Mouse (Mus musculus) bone marrow macrophage, adult 2 months (primary cell): ENCODE measurements at regions not wholly inside any gene's neighbourhood (a gene's known extent, or its start where the extent isn't known, plus 50 kb on each side); places are given as distances from the start of the nearest gene placed in this dataset.
A peak's percentile ranks its signal among the peaks of the same experiment; 100 is the strongest.

Experiments used
- H3K27ac ChIP-seq: 2 replicates; pipeline ENCODE4 v1.5.1; 2012; ENCODE audit warnings: low read depth, low read length; ENCODE audit not compliant: insufficient read depth
- H3K4me1 ChIP-seq: 2 replicates; pipeline ENCODE4 v1.6.1; 2012; ENCODE audit warnings: low read length; ENCODE audit not compliant: control insufficient read depth, insufficient read depth
- H3K4me3 ChIP-seq: 2 replicates; pipeline ENCODE4 v1.5.1; 2012; ENCODE audit warnings: mild to moderate bottlenecking, low read length, moderate library complexity; ENCODE audit not compliant: insufficient read depth
- CTCF ChIP-seq: IDR thresholded peaks from 2 replicates; pipeline ENCODE4 v1.5.1; 2012; ENCODE audit warnings: low read depth, mild to moderate bottlenecking, low read length, moderate library complexity
- POLR2A ChIP-seq: IDR thresholded peaks from 2 replicates; pipeline ENCODE4 v1.6.1; 2012; ENCODE audit warnings: mild to moderate bottlenecking, low read depth, low read length, borderline replicate concordance

DNA sequence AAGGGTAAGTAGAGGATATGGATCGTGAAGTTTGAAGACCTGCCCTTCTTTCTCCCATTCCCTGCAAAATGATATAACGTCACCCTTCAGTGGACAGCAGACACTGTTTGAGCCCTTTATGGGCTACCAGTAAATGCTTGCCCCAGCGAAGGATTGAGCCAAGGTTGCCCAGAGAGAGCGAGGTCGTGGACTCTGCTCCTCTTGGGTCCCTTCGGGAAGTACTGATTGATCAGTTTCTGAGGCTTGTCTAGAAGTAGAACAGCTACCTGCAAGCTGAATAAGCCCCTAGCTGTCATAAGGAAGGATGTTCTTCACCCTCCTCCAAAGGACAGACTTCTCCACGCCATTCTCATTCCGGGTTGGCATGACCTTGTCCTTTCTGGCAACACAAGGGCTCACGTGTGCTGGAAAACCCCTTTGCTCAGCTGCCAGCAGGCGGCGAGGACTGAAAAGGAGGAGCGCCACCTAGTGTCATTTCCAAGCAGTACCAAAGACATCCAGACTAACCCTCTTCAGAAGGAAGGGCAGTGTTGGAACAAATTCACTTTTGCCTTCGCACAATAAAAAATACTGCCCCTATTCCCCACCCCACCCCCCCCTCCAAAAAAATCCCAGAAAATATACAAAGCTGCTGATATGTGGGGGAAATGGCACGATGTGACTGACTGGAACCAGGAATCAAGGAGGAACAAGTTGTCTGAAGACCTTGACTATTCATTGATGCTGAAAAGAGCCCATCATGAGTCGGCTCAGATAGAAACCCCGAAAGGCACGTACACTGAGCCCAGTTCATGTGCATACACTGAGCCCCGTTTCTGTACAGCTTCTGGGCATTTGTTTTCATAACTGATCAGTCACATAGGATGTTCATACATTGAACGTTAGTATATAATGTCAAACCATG is 274.8 kb upstream of the Pfn2 start:
- Histone ChIP-seq H3K4me1 (0 out of 2 replicates have a peak, but pooled peaks cover 3% of the 10 kb centered on the region), H3K27ac (no peak overlapping the region), H3K4me3 (no peak overlapping the region)
- TF ChIP-seq POLR2A (no peak), CTCF (peak; percentile 76)

DNA sequence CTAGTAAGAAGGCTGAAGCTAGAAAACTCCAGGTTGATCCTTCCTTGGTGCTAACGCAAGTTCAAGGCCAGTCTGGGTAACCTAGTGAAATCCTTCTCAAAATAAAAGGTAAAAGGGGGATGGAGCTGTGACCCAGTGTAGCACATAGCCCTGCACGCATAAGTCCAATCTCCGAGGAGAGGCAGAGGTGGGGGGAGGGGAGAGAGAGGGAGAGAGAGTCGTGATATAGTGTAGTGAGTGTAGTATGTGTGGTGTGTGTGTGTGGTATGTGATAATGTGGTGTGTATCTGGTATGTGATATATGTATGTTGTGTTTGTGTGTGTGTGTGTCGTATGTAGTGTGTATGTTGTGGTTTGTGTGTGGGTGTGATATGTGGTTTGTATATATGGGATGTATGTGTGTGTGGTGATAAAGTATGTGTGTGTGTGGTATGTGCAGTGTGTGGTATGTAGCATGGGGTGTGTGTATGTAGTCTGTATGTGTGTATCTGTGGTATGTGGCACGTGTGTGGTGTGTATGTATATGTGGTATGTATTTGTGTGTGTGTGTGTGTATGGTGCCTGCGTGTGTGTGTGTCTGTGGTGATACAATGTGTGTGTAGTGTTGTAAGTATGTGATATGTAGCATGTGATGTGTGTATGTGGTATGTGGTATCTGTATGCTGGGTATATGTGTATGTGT is 275.7 kb upstream of the Pfn2 start:
- Histone ChIP-seq H3K4me3 (no peak overlapping the region), H3K27ac (no peak overlapping the region), H3K4me1 (0 out of 2 replicates have a peak, but pooled peaks cover 3% of the 10 kb centered on the region)
- TF ChIP-seq POLR2A: no peak
- no peak for TF ChIP-seq CTCF

DNA sequence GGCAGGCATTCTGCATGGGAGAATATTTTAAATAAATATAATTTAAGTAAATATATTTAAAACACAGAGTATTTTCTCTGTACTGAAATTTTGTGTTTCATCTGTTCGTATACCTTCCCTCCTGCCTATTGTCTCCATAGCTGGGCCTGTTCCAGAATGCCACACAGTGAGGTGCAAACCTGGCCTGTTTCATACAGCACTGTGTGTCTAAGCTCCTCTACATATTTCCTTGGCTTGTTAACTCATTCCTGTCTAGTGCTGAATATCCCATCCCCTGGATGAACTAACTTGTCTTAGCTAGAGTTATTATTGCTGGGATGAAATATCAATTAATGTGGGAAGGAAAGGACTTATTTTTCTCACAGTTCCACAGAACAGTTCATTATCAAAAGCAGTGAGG is 277.0 kb upstream of the Pfn2 start:
- Histone ChIP-seq H3K4me3 (no peak overlapping the region), H3K27ac (no peak overlapping the region), H3K4me1 (0 out of 2 replicates have a peak, but pooled peaks cover 3% of the 10 kb centered on the region)
- no peak for TF ChIP-seq CTCF
- TF ChIP-seq POLR2A: no peak

DNA sequence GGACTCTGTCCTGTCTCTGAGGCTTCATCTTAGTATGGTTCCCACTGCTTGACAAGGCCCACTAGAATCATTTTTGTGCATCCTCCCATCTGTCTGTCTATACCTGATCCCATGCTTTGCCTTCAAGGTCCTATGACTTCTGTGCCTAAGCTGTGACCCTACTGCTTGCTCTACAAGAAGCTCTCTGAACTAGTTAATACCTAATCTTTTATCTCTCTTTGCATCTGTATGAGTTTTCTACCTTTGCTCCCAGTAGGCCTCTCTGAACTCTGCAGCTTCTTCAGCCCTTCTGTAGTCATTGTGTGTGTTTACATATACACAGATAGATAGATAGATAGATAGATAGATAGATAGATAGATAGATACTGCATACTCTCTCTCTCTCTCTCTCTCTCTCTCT is 279.1 kb upstream of the Pfn2 start:
- Histone ChIP-seq H3K4me3 (no peak overlapping the region), H3K27ac (no peak overlapping the region), H3K4me1 (0 out of 2 replicates have a peak, but pooled peaks cover 3% of the 10 kb centered on the region)
- no peak for TF ChIP-seq CTCF
- TF ChIP-seq POLR2A: no peak

DNA sequence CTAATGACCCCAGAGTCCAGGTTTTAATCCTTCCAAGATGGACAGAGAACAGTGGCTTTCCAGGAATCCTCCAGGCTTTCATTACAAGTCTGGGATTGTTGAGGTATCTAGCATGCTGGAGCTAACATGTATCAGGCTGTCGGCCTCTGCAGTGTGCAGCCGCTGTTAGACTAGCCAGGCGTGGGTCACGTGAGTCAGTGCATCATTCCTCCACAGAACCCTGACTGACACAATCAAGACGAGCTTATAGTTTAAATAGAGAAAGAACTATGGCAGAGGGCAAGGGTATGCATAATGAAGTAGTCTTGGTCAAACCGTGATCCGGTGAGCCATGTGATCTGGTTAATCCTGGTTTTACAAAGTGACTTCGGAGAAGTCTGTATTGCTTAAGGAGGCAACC is 280.2 kb upstream of the Pfn2 start:
- no peak overlapping the region for H3K27ac ChIP-seq
- H3K4me3 ChIP-seq: no peak overlapping the region
- TF ChIP-seq CTCF (no peak), POLR2A (no peak)
- H3K4me1 ChIP-seq: no peaks in the 10 kb centered on the region

DNA sequence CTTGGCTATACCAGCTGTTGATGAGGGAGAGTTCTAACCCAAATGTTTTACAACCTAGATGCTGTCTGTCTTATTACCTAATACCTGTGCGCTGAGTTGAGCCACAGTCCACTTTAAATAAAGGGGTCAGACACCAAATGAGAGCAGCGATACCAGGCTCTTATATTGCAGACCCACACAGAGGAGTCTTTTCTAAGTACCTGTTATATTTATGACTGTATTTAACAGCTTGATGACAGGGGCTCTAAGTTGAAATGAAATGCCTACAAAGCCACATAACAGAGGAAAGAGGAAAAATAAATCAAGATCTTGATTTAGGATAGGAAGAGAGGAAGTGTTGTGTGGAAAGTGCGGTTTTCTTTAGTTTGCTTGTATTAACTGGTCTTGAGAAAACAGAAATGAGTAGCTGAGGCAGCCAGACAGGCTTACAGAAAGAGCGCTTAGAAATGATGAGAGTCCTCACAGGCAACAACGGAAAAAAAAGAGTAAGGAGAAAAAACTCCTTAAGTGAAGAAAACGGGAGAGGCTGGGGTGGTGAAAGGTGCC is 281.6 kb upstream of the Pfn2 start:
- Histone ChIP-seq H3K4me1 (no peaks in the 10 kb centered on the region), H3K27ac (no peak overlapping the region), H3K4me3 (no peak overlapping the region)
- TF ChIP-seq POLR2A (no peak), CTCF (no peak)

DNA sequence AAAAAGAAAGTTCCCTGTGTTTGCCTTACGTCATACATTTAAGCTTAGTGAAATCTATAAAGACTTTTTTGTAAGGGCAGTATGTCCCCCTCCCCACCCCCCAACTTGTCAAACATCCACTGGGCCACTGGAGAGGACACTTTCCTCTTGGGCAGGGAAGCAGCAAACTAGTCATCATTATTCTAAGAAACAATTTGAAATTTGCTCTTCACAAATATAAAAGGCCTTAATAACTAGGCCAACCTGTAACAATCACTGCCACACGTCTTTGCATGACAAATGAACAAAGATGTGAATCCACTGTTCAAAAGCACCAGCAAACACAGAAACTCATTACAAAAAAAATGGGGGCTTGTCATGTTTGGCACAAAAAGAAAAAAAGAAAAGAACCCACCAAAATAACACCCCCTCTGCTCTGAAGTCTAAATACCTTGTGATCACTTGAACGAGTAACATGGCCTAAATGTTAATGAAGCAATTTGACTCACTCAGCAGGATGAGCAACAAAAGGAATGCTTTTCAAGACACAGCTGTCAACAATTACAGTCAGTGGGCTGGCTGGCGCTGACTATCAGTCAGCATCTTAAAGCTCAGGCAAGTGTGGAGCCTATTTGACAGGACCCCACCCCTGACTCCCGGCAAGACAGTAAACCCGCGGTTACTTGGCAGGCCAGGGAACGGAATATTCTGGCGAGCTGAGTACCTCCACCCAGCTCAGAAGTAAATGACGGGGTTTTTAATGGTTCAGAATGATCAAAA is 278.7 kb upstream of the Tsc22d2 start:
- H3K27ac ChIP-seq: no peak overlapping the region
- H3K4me3 ChIP-seq: no peak overlapping the region
- no peaks in the 10 kb centered on the region for H3K4me1 ChIP-seq
- TF ChIP-seq POLR2A (no peak), CTCF (no peak)

DNA sequence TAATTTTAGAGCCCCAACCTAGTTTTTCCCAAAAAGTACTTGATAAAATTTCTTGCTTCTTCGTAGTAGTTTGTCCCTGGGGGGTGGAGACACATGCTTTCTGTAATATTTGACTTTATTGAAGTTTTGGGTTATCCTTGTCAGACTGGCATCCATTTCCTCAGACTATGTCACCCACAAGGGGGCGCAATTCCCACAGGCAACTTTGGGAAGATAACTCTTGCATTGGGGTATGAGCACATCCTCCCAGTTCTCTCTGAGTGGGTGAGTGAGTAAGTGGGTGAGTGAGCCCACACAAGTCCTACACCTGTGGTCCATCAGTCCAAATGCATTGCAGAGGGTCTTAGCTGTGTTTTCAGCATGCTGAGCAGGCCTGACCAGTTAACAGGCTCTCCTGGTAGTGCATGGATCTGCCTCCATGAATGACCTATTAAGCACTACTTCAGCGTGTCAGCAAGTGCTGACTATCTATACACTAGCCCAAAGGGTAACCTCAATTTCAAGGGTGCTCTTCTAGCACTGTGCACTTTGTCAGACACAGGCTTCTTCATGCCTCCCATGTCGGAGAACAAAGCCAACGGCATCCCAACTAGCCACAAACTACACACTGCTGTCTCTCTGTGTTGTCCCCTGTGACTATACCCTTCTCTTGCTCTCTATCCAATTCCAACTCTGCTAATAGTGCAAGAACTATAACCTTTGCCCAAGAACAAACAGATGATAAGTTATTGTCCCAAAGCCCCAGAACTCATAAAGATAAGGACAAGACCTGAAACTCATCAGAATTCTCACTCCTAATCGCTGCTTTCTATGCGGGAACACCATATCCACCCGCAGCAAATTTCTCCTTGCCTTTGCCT is 275.6 kb upstream of the Tsc22d2 start:
- Histone ChIP-seq H3K4me3 (no peak overlapping the region), H3K4me1 (no peaks in the 10 kb centered on the region), H3K27ac (no peak overlapping the region)
- peak; percentile 45; the same call in 1 of the 2 replicates for TF ChIP-seq CTCF
- TF ChIP-seq POLR2A: no peak
